Mouse (Mus musculus): ENCODE data around the gene Tnip2.

Gene Tnip2

DNA sequence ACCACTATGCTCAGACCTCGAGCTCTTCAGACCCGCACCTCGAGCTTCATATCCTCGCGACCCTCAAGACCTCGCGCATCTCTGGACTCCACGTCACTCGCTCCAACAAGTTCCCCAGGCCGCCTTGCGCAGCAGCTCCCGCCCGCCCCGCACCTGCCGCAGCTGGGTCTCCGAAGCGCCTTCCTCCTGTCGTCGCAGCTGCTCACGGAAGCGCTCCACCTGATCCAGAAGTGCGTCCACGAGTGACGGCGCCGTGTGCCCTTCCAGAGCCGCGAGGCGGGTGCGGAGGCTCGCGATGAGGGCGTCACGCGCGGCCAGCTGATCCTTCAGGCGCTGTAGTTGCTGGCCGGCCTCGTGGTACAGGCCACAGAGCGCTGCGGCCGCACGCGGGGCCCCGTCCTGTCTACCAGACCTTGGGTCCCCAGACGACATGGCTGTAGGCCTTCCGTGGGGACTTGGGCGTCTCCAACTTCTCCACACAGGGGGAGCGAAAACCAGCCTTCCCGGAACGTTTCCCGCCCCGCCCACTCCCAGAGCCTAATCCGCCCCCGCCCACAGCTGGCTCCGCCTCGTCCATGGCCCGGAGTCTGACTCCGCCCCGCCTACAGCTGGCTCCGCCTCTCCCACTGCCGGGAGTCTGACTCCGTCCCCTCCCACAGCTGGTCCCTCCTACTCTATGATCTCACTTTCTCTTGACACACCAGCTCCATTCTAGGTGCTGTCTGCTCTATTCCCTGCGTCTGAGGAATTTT is at the start of gene Tnip2:
Gene Tnip2, minus strand, starts transcription at position 526 of the 752 bp plus-strand sequence.
- DNase-seq (ENCODE audit: low spot score): peak; percentile 77

- no peak for DNase-seq (ENCODE audit: low spot score)
Measured at GRCm38 (mm10) chr5:34551821-34552220, 38.0 kb upstream of the Tnip2 start.

- DNase-seq (ENCODE audit: low spot score): no peak
Measured at GRCm38 (mm10) chr5:34550251-34550650, 36.5 kb upstream of the Tnip2 start.

- DNase-seq (ENCODE audit: low spot score): no peak
Measured at GRCm38 (mm10) chr5:34549483-34550221, 35.9 kb upstream of the Tnip2 start.

GRCm38 (mm10) chr5:34549135-34549482 is 35.3 kb upstream of the Tnip2 start:
- no peak for DNase-seq (ENCODE audit: low spot score)

DNA sequence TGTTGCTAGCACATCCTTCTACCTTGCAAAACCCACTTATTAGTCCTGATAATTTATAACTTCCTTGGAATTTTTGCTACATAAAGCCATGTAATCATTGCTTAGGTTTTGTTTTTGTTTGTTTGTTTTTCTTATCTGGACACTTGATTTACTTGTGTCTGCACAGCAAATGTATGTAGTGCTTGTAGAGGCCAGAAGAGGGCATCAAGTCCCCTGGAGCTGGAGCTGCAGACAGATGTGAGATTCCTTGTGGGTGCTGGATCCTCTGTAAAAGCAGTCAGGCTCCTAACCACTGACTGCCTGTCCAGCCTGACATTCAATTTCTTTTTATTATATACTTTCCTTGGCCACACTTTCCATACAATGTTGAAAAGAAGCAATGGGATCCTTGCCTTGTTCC is 33.6 kb upstream of the Tnip2 start:
- no peak for DNase-seq (ENCODE audit: low spot score)

DNA sequence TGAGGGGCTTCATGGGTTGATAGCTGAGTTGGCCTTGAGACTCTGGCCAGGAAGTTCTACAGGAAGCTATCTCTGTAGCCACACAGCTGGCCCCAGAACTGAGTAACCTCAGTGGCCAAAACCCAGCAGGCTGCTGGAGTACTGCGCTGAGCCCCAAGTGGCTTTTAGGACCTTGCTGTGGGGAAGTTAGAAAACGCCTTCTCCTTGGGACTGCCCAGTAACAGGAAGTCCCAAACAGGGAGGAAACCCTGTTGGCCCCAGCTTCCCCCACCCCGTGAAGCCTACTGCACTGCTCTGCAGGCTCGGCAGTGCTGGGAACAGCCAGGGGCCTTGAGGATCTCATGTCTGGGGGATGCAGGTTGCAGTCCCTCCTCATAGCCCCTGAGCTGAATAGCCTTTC is 29.3 kb upstream of the Tnip2 start:
- DNase-seq (ENCODE audit: low spot score): no peak

DNA sequence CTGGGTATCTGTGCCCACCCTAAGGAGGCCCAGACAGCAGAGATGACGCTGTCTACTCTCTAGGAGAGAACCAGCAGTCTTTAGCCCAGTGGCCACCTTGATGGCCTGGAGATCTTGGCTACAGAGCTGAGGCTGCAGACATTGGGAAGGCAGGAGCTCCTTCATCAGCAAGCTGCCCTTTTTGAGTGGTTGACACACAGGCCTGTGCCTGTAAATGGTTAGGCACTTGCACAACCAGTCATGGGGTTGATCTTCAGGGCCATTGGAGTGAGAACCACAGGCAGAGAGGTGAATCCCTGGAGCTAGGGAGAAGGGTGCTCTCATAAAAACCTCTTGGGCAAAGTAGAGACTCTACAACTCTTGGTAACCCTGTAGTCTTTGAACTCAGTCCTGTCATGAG is 28.4 kb upstream of the Tnip2 start:
- no peak for DNase-seq (ENCODE audit: low spot score)

- no peak for DNase-seq (ENCODE audit: low spot score)
Measured at GRCm38 (mm10) chr5:34539121-34539520, 25.3 kb upstream of the Tnip2 start.

DNA sequence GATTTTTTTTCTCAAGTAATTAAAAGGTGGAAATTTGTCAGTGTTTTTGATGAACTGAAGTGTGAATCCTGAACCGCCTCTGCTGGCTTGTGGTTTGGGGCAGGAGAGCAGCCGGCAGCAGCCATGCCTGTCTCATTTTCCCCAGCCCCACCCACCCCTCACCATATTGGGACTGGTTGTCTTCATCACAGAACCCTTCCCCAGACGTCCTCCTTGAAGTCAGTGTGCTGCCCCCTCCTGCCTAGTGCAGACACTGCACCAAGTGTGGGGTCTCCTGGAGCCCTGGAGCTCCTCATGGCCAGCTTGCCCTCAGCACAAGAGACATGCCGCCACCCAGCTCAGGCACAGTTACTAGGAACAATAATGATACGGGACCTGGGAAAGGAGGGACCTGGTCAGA is 24.7 kb upstream of the Tnip2 start:
- no peak for DNase-seq (ENCODE audit: low spot score)

GRCm38 (mm10) chr5:34538079-34538478 is 24.3 kb upstream of the Tnip2 start:
- DNase-seq (ENCODE audit: low spot score): no peak

DNA sequence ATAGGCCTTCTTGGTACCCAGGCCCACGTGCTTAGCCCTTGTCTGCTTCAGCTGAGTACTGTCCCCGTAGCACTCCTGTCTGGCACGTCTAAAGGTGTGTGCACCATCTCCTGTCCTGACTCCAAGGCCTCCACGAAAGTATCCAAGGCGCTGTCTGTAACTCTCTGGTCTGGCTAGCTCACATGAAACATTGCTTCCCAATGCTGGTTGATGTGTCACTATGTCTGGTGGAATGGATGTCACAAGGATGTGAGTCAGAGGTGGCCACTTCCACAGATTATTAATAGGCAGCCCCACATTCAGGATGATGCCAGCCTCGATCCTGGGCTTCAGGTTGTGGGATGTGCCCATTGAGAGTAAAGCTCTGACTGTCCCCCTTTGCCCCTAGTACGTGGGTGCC is 22.0 kb upstream of the Tnip2 start:
- DNase-seq (ENCODE audit: low spot score): no peak

DNA sequence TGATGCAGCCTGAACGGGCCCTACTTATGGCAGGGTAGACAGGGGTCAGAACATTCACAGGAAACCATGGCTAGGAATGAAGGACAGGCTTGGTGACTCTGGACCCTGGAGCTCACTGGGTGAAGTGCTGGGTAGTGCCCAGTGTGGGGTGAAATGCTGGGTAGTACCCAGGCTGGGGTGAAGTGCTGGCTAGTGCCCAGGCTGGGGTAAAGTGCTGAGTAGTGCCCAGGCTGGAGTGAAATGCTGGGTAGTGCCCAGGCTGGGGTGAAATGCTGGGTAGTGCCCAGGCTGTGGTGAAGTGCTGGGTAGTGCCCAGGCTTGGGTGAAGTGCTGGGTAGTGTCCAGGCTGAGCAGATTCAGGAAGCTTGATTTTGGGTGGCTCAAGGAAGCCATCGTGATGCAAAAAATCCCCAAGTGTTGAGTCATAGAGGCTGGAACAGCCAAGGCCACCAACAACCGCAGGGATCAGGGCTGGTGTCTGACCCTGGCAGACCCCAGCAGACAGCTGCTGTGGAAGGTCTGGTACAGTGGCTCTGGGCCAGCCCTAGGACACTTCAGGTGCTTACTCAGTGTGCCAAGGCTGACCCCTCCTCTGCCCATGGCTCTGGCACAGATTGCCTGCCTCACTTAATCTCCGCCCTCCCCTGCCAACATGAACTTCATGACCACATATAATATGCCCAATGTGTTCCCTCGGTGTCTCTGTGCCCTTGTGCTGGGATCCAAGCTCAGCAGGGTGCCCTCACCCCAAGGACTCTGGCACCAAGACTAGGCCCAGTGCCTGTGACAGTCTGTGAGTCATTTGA is 21.2 kb upstream of the Tnip2 start:
- DNase-seq (ENCODE audit: low spot score): no peak

DNA sequence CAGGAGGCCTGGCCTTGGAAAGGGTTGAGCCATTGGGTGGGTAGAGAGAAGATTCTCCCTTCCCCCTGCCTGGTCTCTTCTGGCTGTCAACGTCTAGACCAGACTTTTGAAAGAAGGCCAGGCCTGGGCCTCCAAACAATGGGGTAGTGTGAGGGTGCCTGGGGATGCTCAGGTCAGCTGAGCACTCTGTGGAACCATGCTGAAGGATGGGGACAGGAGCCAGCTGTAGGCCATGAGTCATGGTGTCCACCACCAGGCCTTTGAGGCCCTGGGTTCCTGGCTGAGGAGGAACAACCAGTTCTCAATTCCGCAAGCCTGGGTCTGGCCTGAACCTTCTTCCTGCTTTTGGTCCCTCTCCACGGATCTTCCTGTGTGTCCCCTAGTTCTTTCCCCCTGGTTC is 20.0 kb upstream of the Tnip2 start:
- no peak for DNase-seq (ENCODE audit: low spot score)

- DNase-seq (ENCODE audit: low spot score): no peak
Measured at GRCm38 (mm10) chr5:34533066-34533465, 19.3 kb upstream of the Tnip2 start.

DNA sequence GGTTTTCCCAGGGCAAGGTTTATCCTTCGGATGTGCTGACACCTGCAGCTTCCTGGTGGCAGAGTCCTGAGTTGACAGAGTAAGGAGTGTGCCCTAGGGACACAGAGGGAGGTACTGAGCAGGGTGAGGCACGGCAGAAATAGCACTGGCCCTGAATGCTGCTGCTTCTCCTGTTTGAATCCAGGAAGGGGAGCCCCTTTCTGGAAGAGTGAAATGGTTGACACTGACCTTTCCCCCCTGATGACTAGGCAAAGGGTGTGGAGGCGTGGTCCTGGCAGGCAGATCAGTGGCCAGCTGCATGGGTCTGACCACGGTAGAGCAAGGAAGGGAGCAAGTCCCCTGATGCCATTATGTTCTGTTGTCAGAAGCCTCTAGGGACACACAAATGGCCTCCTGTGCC is 16.9 kb upstream of the Tnip2 start:
- DNase-seq (ENCODE audit: low spot score): no peak

DNA sequence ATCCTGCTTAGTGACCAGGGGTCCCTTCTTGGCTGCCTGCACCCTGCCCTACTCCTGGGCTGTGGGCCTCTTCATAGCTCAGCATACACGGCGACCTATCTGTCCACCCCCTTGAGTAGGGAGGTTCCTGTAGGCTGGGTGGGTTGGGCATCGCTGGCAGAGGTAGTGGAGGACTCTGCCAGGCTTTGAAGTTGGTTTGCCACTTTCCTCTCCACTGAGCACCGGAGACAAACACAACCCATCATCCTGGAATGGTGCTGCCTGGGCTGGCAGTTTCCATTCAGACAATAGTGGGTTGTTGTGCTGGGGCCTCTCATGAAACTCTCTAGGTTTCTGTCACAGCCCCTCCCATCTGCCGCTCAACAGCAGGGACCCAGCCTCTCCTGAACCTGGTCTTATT is 16.3 kb upstream of the Tnip2 start:
- no peak for DNase-seq (ENCODE audit: low spot score)

DNA sequence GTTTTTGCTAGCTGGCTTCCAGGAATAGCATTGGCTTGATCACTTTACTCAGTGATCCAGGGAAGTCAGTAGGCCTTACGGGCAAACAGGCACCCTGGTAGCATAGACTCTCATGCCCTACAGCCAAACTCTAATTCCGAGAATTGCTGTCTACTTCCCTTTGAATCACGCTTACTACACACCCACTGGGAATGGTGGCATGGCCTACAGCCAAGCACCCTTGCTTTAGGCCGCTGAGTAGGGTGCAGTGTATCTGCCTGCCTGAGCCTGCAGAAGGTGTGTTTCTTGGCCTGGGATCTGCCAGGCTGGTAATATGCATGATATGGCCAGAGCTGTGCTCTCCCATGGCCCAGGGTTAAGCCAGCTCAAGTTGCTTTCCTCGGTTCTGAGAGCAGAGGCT is 14.9 kb upstream of the Tnip2 start:
- no peak for DNase-seq (ENCODE audit: low spot score)

- DNase-seq (ENCODE audit: low spot score): no peak
Measured at GRCm38 (mm10) chr5:34527352-34527751, 13.6 kb upstream of the Tnip2 start.

GRCm38 (mm10) chr5:34526477-34526775 is 12.6 kb upstream of the Tnip2 start:
- no peak for DNase-seq (ENCODE audit: low spot score)

GRCm38 (mm10) chr5:34525663-34526476 is 12.1 kb upstream of the Tnip2 start, which contains the start of gene Sh3bp2:
Sh3bp2 (plus strand) TSS chr5:34525838.
- peak; percentile 91 for DNase-seq (ENCODE audit: low spot score)

DNA sequence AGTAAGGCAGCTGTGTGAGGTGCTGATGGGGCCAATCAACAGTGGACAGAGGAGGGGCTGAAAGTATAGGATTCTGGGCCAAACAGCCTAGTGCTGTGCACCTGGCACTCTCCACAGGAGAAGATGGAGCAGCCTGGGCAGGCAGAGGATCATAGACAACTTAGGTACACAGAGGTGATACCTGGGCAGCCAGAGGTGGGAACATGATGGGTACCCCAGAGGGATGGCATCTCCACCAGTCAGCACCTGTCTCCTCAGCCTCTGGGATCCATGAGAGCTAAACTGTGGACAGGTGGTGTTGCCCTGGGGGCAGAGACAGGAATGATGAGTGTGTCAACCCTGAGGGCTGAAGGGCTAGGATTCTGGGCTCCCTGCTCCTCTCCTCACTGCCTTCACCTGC is 10.7 kb upstream of the Tnip2 start:
- no peak for DNase-seq (ENCODE audit: low spot score)
